10 mouse cellular contexts compared by ENCODE assay signal in genomic region chr1:186712802-186713471, GRCm38 (mm10). TPM values are rescaled to one million over a fixed set of nuclear protein-coding genes. Genes with fewer than 3 reads are reported as not detected.
DNase-seq lines count a peak whose midpoint lies in the region; ATAC-seq lines count a peak whose summit lies in the region.
"Had no signal": no experiment of that assay in that cellular context is flagged by ENCODE, and none has a peak within 500 bp of the region (broad histone marks: within the 10 kb centered on the region; RNA-seq: fewer than 3 reads in every experiment).

No protein-coding gene starts in this region.

- H3K4me2 ChIP-seq in forebrain, embryonic 15.5 days (replicated peaks), result no peak overlapping the region
- H3K4me2 ChIP-seq: liver, embryonic 13.5 days; stomach, embryonic 15.5 days had no signal

- H3K4me1 ChIP-seq in forebrain, embryonic 15.5 days, result no peaks in the 10 kb centered on the region
- H3K4me1 ChIP-seq: liver, embryonic 13.5 days; stomach, embryonic 15.5 days had no signal

- ATAC-seq in forebrain, embryonic 15.5 days (replicated peaks), result peak; percentile 51; the same call in 1 of the 2 replicates
- peak; percentile 59; the same call in 1 of the 2 replicates for ATAC-seq in megakaryocyte-erythroid progenitor cell, adult 5-6 weeks (replicated peaks; ENCODE audit: low FRiP score, low TSS enrichment, poor library complexity, severe bottlenecking)

- H3K27me3 ChIP-seq in forebrain, embryonic 15.5 days, result no peaks in the 10 kb centered on the region
- H3K27me3 ChIP-seq: liver, embryonic 13.5 days; stomach, embryonic 15.5 days had no signal

- WGBS in forebrain, embryonic 15.5 days, result 0% methylated on average over 3 of the region's 3 CpGs

- H3K27ac ChIP-seq in forebrain, embryonic 15.5 days (replicated peaks), result no peak overlapping the region
- H3K27ac ChIP-seq: liver, embryonic 13.5 days; stomach, embryonic 15.5 days had no signal

- H3K9ac ChIP-seq in forebrain, embryonic 15.5 days (replicated peaks), result no peak overlapping the region
- H3K9ac ChIP-seq: liver, embryonic 13.5 days; stomach, embryonic 15.5 days had no signal

- H3K36me3 ChIP-seq in forebrain, embryonic 15.5 days, result no peaks in the 10 kb centered on the region
- H3K36me3 ChIP-seq: stomach, embryonic 15.5 days had no signal

- H3K4me3 ChIP-seq in forebrain, embryonic 15.5 days, result no peak overlapping the region
- H3K4me3 ChIP-seq: liver, embryonic 13.5 days; stomach, embryonic 15.5 days had no signal

- peak; percentile 31 for DNase-seq in adrenal gland, postnatal 14 days
- DNase-seq in adrenal gland, adult 8-10 months, result no peak
- DNase-seq in left cerebral cortex, adult 18-20 months (ENCODE audit: low spot score in 2 of 2), result peak; percentile 46 to 65
- no peak for DNase-seq in left cerebral cortex, adult 11 months (ENCODE audit: low spot score)
- peak; percentile 8 for DNase-seq in MEL-GATA-1-ER (ENCODE audit: extremely low read depth, low read depth)
- no peak for DNase-seq in adrenal gland, postnatal 4 days (ENCODE audit: low spot score in 2 of 2)
- DNase-seq: liver, embryonic 13.5 days had no signal

- H3K9me3 ChIP-seq in forebrain, embryonic 15.5 days, result no peaks in the 10 kb centered on the region
- H3K9me3 ChIP-seq: liver, embryonic 13.5 days; stomach, embryonic 15.5 days had no signal

RNA-seq across cellular contexts. Expression of gene Tgfb2, which starts 7.1 kb away (rescaled TPM):
- total RNA-seq in adrenal gland, postnatal 14 days (2021), result 2.7 and 3.1 TPM in 2 replicates
- total RNA-seq in adrenal gland, adult 8-10 months (2022), result 1 to 10 TPM; 1.7 to 3.1 (median 2.2) TPM
- 1 to 10 TPM; 4.6 to 5.4 TPM for total RNA-seq in left cerebral cortex, adult 18-20 months (2021)
- polyA plus RNA-seq in forebrain, embryonic 15.5 days (2015; fragmentation: Nextera tagmentation; extraction: Ambion mirVana), result 17.7 and 19.6 TPM in 2 replicates
- total RNA-seq in megakaryocyte-erythroid progenitor cell, adult 5-6 weeks (2014; fragmentation: Nextera tagmentation), result 0.13 and 0.64 TPM in 2 replicates
- 0.04 TPM in 1 of 2 replicates, not detected in the other for total RNA-seq in megakaryocyte-erythroid progenitor cell, adult 5-6 weeks (2017)
- 1 to 10 TPM; 7.3 to 7.9 TPM for total RNA-seq in adrenal gland, postnatal 4 days (2021)

RNA-seq across cellular contexts. Expression of gene Rrp15, which starts 36.2 kb away (rescaled TPM):
- total RNA-seq in adrenal gland, postnatal 14 days (2021), result 26.9 and 31.7 TPM in 2 replicates
- 10 to 100 TPM; 21.8 to 26.4 (median 23.7) TPM for total RNA-seq in adrenal gland, adult 8-10 months (2022)
- total RNA-seq in left cerebral cortex, adult 18-20 months (2021), result 10 to 100 TPM; 12.9 to 13.3 TPM
- polyA plus RNA-seq in forebrain, embryonic 15.5 days (2015; fragmentation: Nextera tagmentation; extraction: Ambion mirVana), result 36.1 and 36.5 TPM in 2 replicates
- 60.2 and 61.8 TPM in 2 replicates for total RNA-seq in megakaryocyte-erythroid progenitor cell, adult 5-6 weeks (2014; fragmentation: Nextera tagmentation)
- total RNA-seq in megakaryocyte-erythroid progenitor cell, adult 5-6 weeks (2017), result 187 and 191 TPM in 2 replicates
- 10 to 100 TPM; 33.0 to 34.6 TPM for total RNA-seq in adrenal gland, postnatal 4 days (2021)

Comparison
In these comparisons a context has a peak if more than half of its experiments do, and no peak if none do; other contexts are left out.
1. DNase-seq: peak in adrenal gland, postnatal 14 days (single experiment), left cerebral cortex, adult 18-20 months (2 of 2) and MEL-GATA-1-ER (single experiment); none in adrenal gland, adult 8-10 months (single experiment), left cerebral cortex, adult 11 months (single experiment) and adrenal gland, postnatal 4 days (0 of 2).